Mouse (Mus musculus) regulatory T cell (primary cell): ENCODE data around the gene Hirip3.

Experiments
- in situ Hi-C: fragments of 300-600 bp; cut with MboI, MseI; formaldehyde crosslinking; loops from one replicate; pipeline ENCODE4 v1.15.1; 2025; ENCODE audit warnings: high pct_unique_total_duplicates

Gene Hirip3

DNA sequence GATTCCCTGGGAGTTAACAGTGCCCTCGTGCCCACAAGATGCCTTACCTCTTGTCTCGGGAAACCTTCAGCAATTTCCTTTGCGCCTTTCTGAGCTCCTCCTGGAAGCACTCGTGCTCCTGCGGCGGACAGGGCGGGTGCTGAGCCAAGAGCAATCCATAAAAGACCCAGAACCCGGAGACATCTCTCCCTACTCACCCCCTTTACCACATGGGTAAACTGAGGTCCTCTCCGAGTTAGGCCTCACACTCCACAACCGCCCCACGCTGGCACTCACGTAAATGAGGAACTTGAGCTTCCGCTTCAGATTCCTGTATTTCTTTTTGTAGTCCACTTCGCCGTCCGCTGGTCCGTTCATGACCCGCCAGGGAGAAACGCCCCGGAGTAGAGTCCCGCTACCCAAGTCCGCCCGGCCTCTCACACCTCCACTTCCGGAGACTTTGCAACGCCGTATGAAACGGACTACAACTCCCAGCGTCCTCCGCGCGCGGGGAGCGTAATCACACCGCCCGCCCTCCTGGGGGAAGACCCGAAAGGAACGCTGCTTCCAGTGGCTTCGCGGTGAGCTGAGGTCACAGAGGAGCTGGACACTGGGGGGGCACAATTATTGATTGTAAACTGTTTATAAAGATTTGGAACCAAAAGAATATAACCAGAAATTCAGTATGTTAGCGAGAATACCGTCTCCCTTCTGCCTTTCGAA lies at the start of gene Hirip3:
Hirip3 (plus strand) TSS at position 544 of the 702 bp plus-strand sequence.
- in situ Hi-C loops = no loop called here

DNA sequence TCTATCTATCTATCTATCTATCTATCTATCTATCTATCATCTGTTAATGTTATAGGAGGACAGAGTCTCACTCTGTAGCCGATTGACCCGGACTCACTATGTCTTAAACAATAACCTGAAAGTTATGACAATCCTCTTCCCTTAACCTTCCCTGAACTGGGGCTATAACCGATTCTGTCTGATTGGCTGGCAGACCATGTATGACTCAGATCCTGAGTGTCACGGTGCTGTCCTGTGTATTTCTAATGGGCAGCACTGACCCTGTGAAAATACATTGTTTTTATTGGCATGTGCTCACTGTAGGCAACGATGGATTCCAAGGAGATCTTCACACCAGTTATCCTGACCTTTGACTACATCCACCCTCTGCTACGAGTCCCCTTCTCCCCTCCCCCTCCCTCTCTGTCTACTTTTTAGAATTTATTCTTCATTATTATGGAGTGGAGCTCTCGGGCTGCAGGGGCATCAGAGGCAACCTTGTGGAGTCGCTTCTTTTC lies 46.0 kb upstream of the Hirip3 start:
- in situ Hi-C loops = no loop called here

DNA sequence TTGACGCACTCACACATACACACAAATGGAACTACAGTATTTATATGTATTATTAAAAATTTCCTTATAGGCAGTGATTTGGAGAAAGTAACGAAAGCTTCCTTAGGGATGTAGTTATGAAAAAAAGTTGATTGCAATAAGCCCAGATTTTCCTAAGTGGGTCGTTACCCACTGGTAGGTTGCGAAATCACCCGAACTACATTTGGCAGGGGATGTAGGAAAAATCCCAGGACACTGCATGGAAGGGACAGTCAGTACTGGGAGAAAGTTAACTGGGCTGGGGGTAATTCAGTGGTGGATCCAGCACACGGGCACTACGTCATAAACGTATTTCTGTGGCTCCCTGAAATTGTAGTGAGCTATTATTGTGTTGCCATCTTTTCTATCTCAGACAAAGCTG lies 45.3 kb upstream of the Hirip3 start:
- in situ Hi-C loops = no loop called here

DNA sequence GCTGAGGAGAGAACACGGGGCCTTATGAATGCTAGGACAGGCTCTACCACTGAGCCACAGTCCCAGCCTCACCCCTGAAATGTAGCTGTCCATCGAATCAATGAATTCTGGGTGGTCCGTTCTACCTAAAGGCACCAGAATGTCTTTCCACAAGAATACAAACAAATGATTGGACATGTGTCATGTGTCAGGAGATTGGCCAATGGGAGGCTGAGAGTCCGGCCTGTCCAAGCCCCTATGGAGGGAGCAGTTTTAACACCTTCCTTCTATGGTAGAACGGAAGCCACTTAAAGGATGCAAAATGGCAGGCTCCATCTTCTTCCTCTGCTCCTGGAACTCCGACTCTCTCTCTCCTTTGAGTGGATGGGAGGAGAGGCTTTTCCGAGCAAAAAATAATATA lies 44.2 kb upstream of the Hirip3 start:
- in situ Hi-C loops = no loop called here

DNA sequence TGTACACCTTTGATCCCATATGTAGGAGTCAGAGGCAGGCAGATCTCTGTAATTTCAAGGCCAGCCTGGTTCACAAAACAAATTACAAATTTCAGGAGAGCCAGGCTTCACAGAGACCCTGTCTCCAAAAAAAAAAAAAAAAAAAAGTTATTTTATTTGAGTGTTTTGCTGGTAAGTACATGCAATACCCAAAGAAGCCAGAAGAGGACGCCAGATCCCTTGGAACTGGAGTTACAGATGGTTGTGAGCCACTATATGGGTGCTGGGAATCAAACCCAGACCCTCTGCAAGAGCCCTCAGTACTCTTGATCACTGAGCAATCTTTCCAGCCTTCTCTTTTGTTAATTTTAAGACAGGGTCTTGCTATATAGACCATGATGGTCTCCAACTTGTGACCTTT lies 43.0 kb upstream of the Hirip3 start:
- in situ Hi-C loops = no loop called here

DNA sequence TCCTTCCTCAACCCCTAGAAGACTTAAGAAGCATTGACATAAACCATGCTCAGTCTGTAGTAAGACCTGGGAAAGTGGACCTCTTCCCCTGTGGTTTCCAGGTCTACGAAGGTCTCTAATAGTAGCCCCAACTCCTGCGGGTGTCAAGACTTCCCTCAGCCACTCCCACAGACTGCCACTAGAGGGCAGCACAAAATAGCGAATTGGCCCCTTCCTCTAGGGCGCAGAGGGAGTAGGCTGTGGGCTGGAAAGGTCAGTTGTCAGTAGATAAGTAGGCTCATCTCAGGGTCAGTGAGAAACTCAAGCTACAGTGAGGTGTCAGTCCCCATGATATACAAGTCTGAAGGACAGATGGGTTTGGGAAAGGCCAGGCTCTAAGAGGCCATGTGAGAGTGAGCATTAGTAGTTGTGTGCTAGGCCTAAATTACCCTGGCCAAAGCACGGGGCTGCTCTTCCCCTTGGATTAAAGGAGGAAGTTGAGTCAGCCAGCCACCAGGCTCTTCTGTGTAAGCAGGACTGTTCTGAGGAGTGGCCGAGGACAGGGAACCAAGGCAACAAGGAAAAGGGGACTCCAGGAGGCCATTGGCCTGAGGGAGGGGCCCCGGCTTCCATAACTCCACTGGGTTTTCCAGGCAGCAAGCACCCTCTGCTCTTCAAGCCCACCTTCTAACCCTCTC lies 39.8 kb upstream of the Hirip3 start:
- in situ Hi-C loops = no loop called here

DNA sequence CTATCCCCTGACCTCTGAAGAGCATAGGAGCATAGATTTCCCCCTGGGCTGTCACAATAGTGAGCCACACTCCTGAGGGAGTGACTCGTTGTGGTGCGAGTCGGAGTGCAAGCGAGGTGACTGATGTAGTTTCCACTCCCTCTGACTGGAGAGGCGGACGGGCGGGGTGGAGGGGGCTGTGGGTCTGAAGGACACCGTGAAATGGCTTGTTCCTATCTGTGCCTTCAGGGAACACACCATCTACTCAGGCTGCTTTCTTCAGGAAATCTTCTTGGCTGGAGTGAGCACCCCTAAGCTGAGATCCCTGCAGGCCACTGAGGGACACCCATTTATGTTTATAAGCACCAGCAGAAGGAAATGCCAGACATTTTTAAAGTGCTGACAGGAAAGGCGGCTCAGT lies 39.0 kb upstream of the Hirip3 start:
- in situ Hi-C loops = no loop called here

DNA sequence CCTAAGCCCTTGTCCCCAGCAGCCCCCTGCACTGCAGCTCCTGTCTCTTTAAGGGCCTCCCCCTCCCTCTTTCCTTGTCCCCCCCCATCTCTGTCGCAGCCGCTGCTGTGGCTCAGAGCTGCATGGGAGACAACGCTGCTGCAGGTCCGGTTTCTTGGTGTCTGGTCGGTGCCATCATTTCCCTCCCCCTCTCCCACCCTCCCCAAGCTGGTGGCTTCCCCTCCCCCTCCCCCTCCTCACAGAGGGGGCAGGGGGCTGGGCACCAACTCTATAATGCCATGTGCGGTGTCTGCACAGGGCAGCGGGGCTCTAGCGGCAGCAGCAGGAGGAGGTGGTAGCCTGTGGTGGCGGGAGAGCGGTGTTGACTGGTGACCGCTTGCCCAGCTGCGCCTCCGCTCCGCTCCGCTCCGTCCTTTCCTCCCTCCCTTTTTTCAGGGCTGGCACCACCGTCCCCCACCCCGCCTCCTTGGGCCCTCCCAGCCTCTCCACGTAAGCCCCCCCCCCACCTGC lies 38.5 kb upstream of the Hirip3 start:
- in situ Hi-C loops = no loop called here

DNA sequence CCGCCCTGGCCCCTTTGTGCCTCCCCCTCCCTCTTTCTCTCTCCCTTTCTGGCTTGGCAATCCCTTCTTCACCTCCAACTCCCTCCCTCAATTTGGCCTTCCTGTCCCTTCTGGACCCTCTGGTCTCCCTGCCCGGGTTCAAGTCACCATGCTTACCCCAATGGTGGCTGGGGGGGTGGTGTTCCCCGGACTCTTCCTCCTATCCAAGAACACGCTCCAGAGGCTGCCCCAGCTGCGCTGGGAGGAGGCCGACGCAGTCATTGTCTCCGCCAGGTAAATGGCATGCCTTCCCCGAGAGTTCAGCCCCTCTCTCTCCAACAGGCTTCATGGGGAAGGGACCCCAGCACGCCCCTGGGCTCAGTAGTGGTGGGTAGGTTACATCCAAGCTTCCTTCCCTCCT lies 37.8 kb upstream of the Hirip3 start:
- in situ Hi-C loops = no loop called here

DNA sequence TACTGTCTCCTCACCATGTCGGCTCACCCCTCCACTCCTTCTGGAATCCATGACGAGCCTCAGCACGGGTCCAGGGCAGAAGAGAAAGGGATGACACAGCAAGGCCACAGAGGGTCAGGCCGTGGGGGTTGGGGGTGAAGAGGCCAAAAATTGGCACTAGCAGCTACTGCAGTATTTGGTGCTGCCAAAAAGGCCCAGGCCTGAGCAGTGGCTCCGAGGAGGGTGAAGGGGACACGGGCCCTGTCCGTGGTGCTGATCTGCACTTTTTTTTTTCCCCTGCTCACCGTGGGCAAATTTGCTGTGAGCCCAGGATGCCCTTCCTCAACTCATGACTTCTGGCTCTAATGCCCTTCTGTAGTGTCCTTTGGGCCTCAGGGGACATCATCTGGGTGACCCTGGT lies 36.4 kb upstream of the Hirip3 start:
- in situ Hi-C loops = no loop called here

DNA sequence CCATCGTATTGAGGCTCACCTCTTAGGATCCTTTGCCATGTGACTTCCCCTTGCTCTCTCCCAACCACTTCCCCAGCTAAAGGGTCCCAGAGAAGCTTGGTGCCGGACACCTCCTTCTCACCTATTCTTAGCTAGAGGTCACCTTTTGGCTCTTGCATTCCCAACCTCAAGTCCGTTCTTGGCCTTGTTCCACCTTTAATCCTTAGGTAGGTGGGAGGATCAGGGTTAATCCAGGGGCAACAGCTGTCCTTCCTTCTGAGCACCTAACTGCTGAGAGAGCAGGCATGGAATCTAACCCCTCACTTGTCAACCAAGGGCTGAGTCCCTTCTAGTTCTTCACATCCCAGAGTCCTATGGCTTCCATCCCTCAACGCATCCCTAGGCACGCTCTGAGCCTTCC lies 35.8 kb upstream of the Hirip3 start:
- in situ Hi-C loops = no loop called here

DNA sequence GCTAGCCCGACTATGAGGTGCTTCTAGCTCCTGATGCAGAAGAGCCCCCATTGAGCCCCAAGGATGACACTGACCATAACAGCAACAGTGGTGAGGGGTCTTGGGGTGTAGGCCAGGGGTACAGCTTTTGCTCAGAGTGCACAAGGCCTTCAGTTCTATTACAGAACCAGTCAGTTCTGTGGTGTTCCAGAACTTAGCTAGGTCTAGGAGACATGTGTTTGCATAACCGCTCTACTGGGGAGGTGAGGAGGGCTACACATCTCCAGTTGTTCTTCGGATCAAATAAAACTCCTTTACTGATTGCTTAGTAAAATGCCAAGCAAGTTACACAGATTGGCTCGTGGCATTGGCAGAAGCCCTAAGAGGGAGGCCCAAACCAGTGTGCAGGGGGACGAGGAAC lies 30.2 kb upstream of the Hirip3 start, which contains the start of gene 4930451I11Rik:
4930451I11Rik (minus strand) TSS at position 101 of the 400 bp plus-strand sequence.
- in situ Hi-C loops = loop anchor here (5.0 kb wide), 1 partner anchor 121 kb away; the partner anchor contains the start of gene Sez6l2

DNA sequence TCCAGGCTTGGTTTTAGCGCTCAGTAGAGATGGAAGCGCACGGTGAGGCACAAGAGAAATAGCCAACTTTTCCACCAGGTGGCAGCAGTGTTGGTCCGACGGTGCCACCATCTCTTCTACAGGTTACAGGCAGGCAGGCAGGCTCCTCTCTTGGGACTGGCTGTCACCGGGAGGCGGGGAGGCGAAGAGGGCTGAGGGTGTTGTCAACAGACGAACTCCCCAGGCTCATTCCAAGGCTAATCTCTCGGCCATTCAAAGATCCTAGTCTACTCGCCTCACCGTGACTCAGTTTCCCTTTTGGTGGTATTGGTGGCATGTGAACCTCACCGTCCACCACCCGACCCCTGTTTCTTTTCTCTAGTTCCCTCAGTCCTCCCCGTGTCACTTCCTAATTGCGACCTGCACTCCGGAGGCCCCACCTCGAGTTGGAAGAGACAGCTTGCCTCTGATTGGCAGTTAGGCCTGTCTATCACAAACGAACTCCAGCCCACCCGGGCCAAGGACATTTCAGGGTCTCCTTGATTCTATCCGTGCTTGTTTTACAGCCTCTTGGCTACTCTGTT lies 29.7 kb upstream of the Hirip3 start:
- in situ Hi-C loops = loop anchor here (5.0 kb wide), 1 partner anchor 120 kb away; the partner anchor contains the start of gene Sez6l2

DNA sequence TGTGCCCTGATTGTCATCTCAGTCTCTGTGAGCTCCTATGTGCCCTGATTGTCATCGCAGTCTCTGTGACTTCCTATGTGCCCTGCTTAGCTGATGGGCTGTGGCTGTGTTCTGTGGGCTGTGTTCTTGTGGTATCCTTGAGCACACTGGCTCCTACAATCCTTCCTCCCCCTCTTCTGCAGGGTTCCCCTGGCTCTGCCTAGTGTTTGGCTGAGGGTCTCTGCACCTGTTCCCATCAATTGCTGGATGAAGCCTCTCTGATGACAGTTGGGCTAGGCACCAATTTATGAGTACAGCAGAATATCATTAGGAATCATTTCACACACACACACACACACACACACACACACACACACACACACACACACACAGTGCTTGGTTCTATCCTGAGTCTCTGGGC lies 28.5 kb upstream of the Hirip3 start:
- in situ Hi-C loops = loop anchor here (5.0 kb wide), 1 partner anchor 119 kb away; the partner anchor contains the start of gene Sez6l2

DNA sequence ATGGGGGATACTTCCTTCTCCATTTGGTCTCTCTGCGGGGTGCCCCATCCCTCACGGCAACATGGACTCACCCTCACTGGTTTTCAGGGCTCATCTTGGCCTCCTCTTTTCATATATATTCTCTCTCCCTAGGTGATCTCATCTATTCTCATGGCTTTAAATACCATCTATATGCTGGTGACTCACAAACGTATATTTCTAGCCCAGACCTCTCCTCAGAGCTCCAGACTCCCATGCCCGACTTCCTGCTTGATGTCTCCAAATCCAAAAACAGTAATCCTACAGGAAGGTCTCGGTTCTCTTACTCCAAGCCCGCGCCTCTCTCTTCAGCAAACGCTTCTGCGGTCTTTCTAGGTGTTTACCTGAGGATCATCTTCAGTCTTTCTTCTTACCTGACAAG lies 18.5 kb upstream of the Hirip3 start:
- in situ Hi-C loops = no loop called here

DNA sequence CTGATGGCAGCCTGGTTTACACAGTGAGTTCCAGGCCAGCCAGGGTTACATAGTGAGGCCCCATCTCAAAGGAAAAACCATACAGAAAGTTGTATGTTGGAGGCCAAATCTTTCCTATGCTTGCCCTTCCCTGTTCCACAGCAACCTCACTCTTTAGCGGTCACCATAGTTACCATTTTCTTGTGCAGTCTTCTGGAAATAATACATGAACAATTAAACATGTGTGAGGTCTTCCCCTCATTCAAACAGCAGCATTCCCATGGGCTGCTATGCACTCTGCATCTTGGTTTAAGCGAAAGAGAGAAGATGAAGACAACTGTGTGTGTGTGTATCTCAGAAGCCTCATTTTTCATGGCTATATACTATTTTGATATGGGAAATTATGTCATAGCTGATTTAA lies 16.3 kb upstream of the Hirip3 start:
- in situ Hi-C loops = no loop called here

DNA sequence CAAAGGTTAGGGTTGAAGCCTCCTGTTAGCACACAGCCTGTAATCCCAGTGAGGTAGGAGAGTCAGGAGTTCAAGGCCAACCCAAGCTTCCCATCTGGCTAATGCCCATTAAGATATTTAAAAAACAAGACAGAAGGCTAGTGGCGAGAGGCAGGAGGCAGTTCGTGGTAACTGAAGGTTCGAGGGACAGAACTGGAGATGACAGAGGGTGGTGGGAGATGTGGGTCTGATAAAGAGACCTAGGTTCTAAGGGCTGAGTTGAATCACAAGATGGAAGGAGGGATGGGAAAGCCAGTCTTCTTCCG lies 14.7 kb upstream of the Hirip3 start, which contains the start of gene Doc2a:
Doc2a (plus strand) TSS at position 301 of the 305 bp plus-strand sequence.
- in situ Hi-C loops = no loop called here

DNA sequence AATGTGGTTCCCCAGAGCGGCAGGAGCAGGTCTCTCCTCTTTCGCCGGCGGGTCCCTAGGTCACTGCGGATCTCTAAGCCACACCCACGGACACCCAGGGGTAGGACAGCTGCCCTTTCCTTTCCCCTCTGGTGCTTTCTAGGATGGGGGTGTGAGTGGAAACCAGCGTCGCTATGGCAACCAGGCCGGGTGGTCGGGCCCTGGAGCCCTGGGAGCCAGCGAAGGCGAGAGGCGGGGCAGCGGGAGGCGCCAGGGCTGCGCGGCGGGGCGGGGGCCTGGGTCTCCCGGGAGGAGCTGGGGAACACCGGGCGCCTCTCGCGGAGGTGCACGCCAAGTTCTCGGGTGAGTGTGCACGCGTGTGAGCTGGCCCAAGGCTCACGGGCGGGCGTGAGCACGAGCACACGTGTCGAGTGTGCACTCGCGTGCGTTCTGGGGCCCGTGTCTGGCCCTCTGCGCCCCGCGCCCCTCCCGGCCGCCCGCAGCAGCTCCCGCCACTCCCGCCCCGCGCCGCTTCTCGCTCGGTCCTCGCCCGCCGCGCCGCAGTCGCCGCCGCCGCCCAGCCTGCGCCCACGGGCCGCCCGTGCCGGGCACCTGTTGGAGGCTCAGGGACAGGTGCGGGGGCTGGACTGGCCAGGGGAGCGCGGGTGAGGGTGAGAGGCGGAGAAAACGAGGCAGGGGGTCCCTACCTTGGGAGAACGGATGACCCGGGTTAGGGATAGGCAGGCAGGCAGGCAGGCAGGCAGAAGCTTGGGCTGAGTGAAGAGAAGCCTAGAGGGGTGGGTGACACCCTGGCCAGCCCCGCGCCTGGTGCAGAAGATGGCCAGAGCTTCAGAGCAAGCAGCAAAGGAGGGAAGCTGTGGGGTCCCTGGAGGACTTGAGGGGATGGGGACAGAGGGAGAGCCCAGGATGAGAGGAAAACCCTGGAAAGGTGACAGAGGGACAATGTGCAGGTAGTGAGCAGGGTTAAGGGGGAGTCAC lies 14.1 kb upstream of the Hirip3 start:
- in situ Hi-C loops = no loop called here

DNA sequence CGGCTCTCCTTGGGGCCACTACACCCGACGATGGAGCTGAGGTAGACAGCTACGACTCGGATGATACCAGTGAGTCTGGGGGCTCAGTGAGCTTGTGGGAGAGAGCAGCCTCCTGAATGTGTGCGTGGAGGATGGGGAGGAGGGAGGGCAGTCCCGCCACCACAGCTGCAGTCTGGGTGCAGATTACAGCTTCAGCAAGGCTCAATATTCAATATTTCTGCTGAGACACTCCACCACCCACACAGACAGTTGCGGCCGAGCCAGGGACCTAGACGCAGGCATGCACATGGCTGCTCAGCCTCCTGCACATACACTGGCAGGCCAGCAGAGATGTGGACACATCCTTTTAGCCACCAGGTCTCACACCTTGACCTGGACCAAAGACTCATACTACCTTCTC lies 13.0 kb upstream of the Hirip3 start:
- in situ Hi-C loops = no loop called here

DNA sequence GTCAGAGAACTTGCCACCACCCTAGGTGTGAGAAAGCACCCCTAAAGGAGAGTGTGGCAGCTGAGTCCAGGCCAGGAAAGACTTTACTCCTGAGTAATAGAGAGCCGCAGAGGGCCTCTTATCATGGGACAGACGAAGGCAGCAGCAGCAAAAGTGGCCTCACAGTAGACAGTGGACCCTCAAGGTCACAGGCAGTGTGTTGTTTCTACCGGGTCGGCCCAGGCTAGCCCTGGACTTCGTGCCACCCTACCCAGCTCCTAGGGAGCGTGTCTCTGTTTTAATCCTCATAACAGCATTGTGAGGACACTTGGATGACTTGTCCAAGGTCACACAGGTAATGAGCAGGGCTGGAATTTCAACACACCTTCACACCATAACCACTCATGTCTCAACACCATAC lies 11.6 kb upstream of the Hirip3 start:
- in situ Hi-C loops = no loop called here

DNA sequence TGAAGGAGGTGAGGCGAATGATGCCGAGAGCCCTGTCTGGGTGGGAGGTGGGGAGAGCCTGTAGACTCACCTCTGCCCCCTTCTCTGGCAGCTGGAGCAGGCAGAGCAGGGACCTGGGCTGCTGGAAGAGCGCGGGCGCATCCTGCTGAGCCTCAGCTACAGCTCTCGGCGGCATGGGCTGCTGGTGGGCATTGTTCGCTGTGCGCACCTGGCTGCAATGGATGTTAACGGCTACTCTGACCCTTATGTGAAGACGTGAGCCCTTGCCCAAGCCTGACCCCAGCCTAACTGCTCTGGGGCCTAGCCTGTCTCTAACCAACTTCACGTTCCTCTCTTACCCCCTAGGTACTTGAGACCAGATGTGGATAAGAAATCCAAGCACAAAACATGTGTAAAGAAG lies 10.6 kb upstream of the Hirip3 start:
- in situ Hi-C loops = no loop called here
